Mouse (Mus musculus): ENCODE results near the gene Cenps. TPM values are rescaled to one million over a fixed set of nuclear protein-coding genes. Genes with fewer than 3 reads are reported as not detected.
"Not testable (repeated sequence)": the region's sequence is repeated elsewhere in the genome, so short reads cannot be mapped to it uniquely, and the experiment has no call there.

The Cenps gene
- 10 to 100 TPM; 19.3 to 27.1 TPM for total RNA-seq (2021)
- long read RNA-seq, experiment 1, transcript Cenps-201 (5 exons, 1,110 nt) = major isoform, 11 of 30 reads
- long read RNA-seq, experiment 1, partial matches to known transcripts = 1 of 30 reads
- long read RNA-seq, experiment 1, other reads (novel, unspliced or antisense) = 17 of 30 reads
- long read RNA-seq, experiment 2, transcript Cenps-201 (5 exons, 1,110 nt) = major isoform, 22 of 35 reads
- long read RNA-seq, experiment 2, partial matches to known transcripts = 1 of 35 reads
- long read RNA-seq, experiment 2, other reads (novel, unspliced or antisense) = 12 of 35 reads

GRCm38 (mm10) chr4:149136982-149137770, at the start of gene Cenps:
TSS of gene Cenps (minus strand) at chr4:149137629.
- H3K4me3 ChIP-seq = peak within 1 kb of the TSS; percentile 83
- peak; percentile 73 to 90 for DNase-seq (ENCODE audit: low spot score in 2 of 2)
- peak within 1 kb of the TSS; percentile 78 for H3K27ac ChIP-seq
- peak; percentile 99 for TF ChIP-seq CTCF (conservative IDR thresholded peaks at IDR 0.05)

- Histone ChIP-seq H3K27ac (no peak overlapping the region), H3K4me3 (no peak overlapping the region)
- TF ChIP-seq CTCF (conservative IDR thresholded peaks at IDR 0.05) = peak; percentile 79
- no peak for DNase-seq (ENCODE audit: low spot score in 2 of 2)
Observed at GRCm38 (mm10) chr4:149182755-149183154, 45.3 kb upstream of the Cenps start.

- Histone ChIP-seq H3K27ac (no peak overlapping the region), H3K4me3 (no peak overlapping the region)
- no peak for TF ChIP-seq CTCF (conservative IDR thresholded peaks at IDR 0.05)
- no peak for DNase-seq (ENCODE audit: low spot score in 2 of 2)
Observed at GRCm38 (mm10) chr4:149182192-149182591, 44.8 kb upstream of the Cenps start.

GRCm38 (mm10) chr4:149179573-149179972, 42.1 kb upstream of the Cenps start:
- no peak for DNase-seq (ENCODE audit: low spot score in 2 of 2)
- Histone ChIP-seq H3K27ac (peak overlapping the region; percentile 43; the same call in 1 of the 2 replicates), H3K4me3 (no peak overlapping the region)
- TF ChIP-seq CTCF (conservative IDR thresholded peaks at IDR 0.05) = no peak

GRCm38 (mm10) chr4:149179160-149179559, 41.7 kb upstream of the Cenps start:
- Histone ChIP-seq H3K27ac (peak overlapping the region; percentile 43; the same call in 1 of the 2 replicates), H3K4me3 (no peak overlapping the region)
- no peak for TF ChIP-seq CTCF (conservative IDR thresholded peaks at IDR 0.05)
- DNase-seq (ENCODE audit: low spot score in 2 of 2) = no peak

GRCm38 (mm10) chr4:149178328-149178727, 40.9 kb upstream of the Cenps start:
- DNase-seq (ENCODE audit: low spot score in 2 of 2) = no peak
- Histone ChIP-seq H3K4me3 (no peak overlapping the region), H3K27ac (no peak overlapping the region)
- no peak for TF ChIP-seq CTCF (conservative IDR thresholded peaks at IDR 0.05)

- no peak overlapping the region for H3K4me3 ChIP-seq
- TF ChIP-seq CTCF (conservative IDR thresholded peaks at IDR 0.05) = no peak
- no peak for DNase-seq (ENCODE audit: low spot score in 2 of 2)
- H3K27ac ChIP-seq = no peak overlapping the region
Observed at GRCm38 (mm10) chr4:149177046-149177445, 39.6 kb upstream of the Cenps start.

- DNase-seq (ENCODE audit: low spot score in 2 of 2) = no peak
- Histone ChIP-seq H3K4me3 (no peak overlapping the region), H3K27ac (no peak overlapping the region)
- TF ChIP-seq CTCF (conservative IDR thresholded peaks at IDR 0.05) = no peak
Observed at GRCm38 (mm10) chr4:149176645-149177044, 39.2 kb upstream of the Cenps start.

- H3K27ac ChIP-seq = peak overlapping the region; percentile 68; the same call in 1 of the 2 replicates
Observed at GRCm38 (mm10) chr4:149173661-149174060, 36.2 kb upstream of the Cenps start.

GRCm38 (mm10) chr4:149172666-149173065, 35.2 kb upstream of the Cenps start:
- TF ChIP-seq CTCF (conservative IDR thresholded peaks at IDR 0.05) = no peak
- Histone ChIP-seq H3K4me3 (no peak overlapping the region), H3K27ac (peak overlapping the region; percentile 68; the same call in 1 of the 2 replicates)
- no peak for DNase-seq (ENCODE audit: low spot score in 2 of 2)

More at GRCm38 (mm10) chr4:149173661-149174060, 36.2 kb upstream of the Cenps start:
- no peak for TF ChIP-seq CTCF (conservative IDR thresholded peaks at IDR 0.05)
- no peak overlapping the region for H3K4me3 ChIP-seq
- DNase-seq (ENCODE audit: low spot score in 2 of 2) = no peak

GRCm38 (mm10) chr4:149172083-149172482, 34.7 kb upstream of the Cenps start:
- no peak for DNase-seq (ENCODE audit: low spot score in 2 of 2)
- Histone ChIP-seq H3K27ac (peak overlapping the region; percentile 68; the same call in 1 of the 2 replicates), H3K4me3 (no peak overlapping the region)
- peak; percentile 50 for TF ChIP-seq CTCF (conservative IDR thresholded peaks at IDR 0.05)

GRCm38 (mm10) chr4:149171581-149171981, 34.2 kb upstream of the Cenps start:
- DNase-seq (ENCODE audit: low spot score in 2 of 2) = no peak
- Histone ChIP-seq H3K27ac (no peak overlapping the region), H3K4me3 (no peak overlapping the region)
- no peak for TF ChIP-seq CTCF (conservative IDR thresholded peaks at IDR 0.05)

GRCm38 (mm10) chr4:149170394-149170931, 33.0 kb upstream of the Cenps start:
- H3K4me3 ChIP-seq = no peak overlapping the region
- TF ChIP-seq CTCF (conservative IDR thresholded peaks at IDR 0.05) = no peak
- H3K27ac ChIP-seq = no peak overlapping the region; the same call in 1 of the 2 replicates
- DNase-seq (ENCODE audit: low spot score in 2 of 2) = no peak

GRCm38 (mm10) chr4:149169926-149170325, 32.5 kb upstream of the Cenps start:
- not testable (repeated sequence) for H3K4me3 ChIP-seq; DNase-seq (ENCODE audit: low spot score in 2 of 2); H3K27ac ChIP-seq
